Mouse (Mus musculus): ENCODE results near the gene Scgb2b17.
"Not testable (repeated sequence)": the region's sequence is repeated elsewhere in the genome, so short reads cannot be mapped to it uniquely, and the experiment has no call there.

The Scgb2b17 gene

DNA sequence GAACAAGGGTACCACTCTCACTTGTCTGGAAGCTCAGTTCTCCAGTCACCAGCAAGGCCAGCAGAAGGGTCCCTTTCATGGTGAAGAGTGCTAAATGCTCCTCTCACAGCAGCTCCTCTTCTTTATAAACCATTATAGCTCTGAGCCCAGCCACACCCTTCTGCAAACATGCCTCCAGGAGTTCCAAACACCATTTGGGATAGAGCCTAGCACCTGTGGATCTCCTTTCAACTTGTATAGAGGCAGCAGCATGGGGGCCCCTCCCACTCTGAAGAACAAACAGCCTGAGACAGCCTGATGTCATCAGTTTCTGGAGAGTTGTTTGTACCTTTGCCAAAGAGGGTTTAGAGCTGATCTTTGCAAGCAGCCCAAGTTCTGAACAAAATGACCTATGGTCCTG is at the start of gene Scgb2b17:
Gene Scgb2b17, minus strand, starts transcription at position 101 of the 400 bp plus-strand sequence.
- DNase-seq (ENCODE audit: low read depth) = not testable (repeated sequence)

DNA sequence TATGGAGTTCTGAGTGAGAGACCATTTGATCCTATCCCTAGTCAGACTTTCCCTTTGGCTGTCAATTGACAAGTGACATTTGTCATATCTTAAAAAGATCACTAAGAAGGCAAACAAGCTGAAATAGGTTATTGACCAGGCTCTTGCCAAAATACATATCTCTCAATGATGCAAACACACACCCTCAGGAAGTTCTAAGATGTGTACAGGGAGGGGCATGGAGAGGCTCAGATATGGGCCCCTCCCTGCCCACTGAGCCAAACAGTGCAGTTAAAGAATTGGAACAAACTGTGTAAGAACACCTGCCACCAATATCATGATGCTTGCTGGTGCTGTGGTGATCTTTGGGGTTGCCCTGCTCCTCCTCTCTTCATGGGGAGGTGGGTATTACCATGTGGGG is 6.8 kb upstream of the Scgb2b17 start, which contains the start of gene Scgb1b17:
Gene Scgb1b17, plus strand, starts transcription at position 301 of the 400 bp plus-strand sequence.
- not testable (repeated sequence) for DNase-seq (ENCODE audit: low read depth)

All from fibroblast of lung, adult 2 months (primary cell).